Mouse (Mus musculus): ENCODE results near the gene Ralgapa1.

Ralgapa1 gene

GRCm38 (mm10) chr12:55820661-55821314 lies at the start of gene Ralgapa1:
Gene Ralgapa1 (minus strand): TSS chr12:55821167.
- DNase-seq (ENCODE audit: low spot score), result peak; percentile 77

GRCm38 (mm10) chr12:55869622-55870322 lies 48.8 kb upstream of the Ralgapa1 start:
- DNase-seq (ENCODE audit: low spot score), result no peak

GRCm38 (mm10) chr12:55867738-55868137 lies 46.8 kb upstream of the Ralgapa1 start:
- DNase-seq (ENCODE audit: low spot score), result no peak

- DNase-seq (ENCODE audit: low spot score), result no peak
Measured at GRCm38 (mm10) chr12:55860631-55861030, 39.7 kb upstream of the Ralgapa1 start.

GRCm38 (mm10) chr12:55859409-55860349 lies 38.7 kb upstream of the Ralgapa1 start:
- no peak for DNase-seq (ENCODE audit: low spot score)

- DNase-seq (ENCODE audit: low spot score), result no peak
Measured at GRCm38 (mm10) chr12:55850650-55851049, 29.7 kb upstream of the Ralgapa1 start.

- DNase-seq (ENCODE audit: low spot score), result no peak
Measured at GRCm38 (mm10) chr12:55847851-55848250, 26.9 kb upstream of the Ralgapa1 start.

GRCm38 (mm10) chr12:55846741-55847140 lies 25.8 kb upstream of the Ralgapa1 start:
- no peak for DNase-seq (ENCODE audit: low spot score)

- no peak for DNase-seq (ENCODE audit: low spot score)
Measured at GRCm38 (mm10) chr12:55837495-55837894, 16.5 kb upstream of the Ralgapa1 start.

GRCm38 (mm10) chr12:55836199-55836951 lies 15.4 kb upstream of the Ralgapa1 start, which contains the start of gene Brms1l:
Gene Brms1l (plus strand): TSS chr12:55836324.
- DNase-seq (ENCODE audit: low spot score), result peak; percentile 89

- DNase-seq (ENCODE audit: low spot score), result no peak
Measured at GRCm38 (mm10) chr12:55835857-55836198, 14.9 kb upstream of the Ralgapa1 start.

- no peak for DNase-seq (ENCODE audit: low spot score)
Measured at GRCm38 (mm10) chr12:55834891-55835290, 13.9 kb upstream of the Ralgapa1 start.

- DNase-seq (ENCODE audit: low spot score), result no peak
Measured at GRCm38 (mm10) chr12:55833906-55834625, 13.1 kb upstream of the Ralgapa1 start.

- DNase-seq (ENCODE audit: low spot score), result no peak
Measured at GRCm38 (mm10) chr12:55832961-55833360, 12.0 kb upstream of the Ralgapa1 start.

GRCm38 (mm10) chr12:55831101-55831500 lies 10.1 kb upstream of the Ralgapa1 start:
- peak; percentile 22 for DNase-seq (ENCODE audit: low spot score)

GRCm38 (mm10) chr12:55825537-55825936 lies 4.6 kb upstream of the Ralgapa1 start:
- no peak for DNase-seq (ENCODE audit: low spot score)

- no peak for DNase-seq (ENCODE audit: low spot score)
Measured at GRCm38 (mm10) chr12:55824027-55824426, 3.1 kb upstream of the Ralgapa1 start.

- peak; percentile 25 for DNase-seq (ENCODE audit: low spot score)
Measured at GRCm38 (mm10) chr12:55820119-55820660, 777 bp downstream of the Ralgapa1 start.

- DNase-seq (ENCODE audit: low spot score), result no peak
Measured at GRCm38 (mm10) chr12:55816488-55816887, 4.5 kb downstream of the Ralgapa1 start.

GRCm38 (mm10) chr12:55805035-55805434 lies 15.9 kb downstream of the Ralgapa1 start:
- no peak for DNase-seq (ENCODE audit: low spot score)

GRCm38 (mm10) chr12:55801131-55801530 lies 19.8 kb downstream of the Ralgapa1 start:
- DNase-seq (ENCODE audit: low spot score), result no peak

Data from spleen, adult 12 weeks (tissue).